Mouse (Mus musculus) left cerebral cortex, adult 18-20 months (tissue): ENCODE measurements around the gene Fut7. TPM values are rescaled to one million over a fixed set of nuclear protein-coding genes. Genes with fewer than 3 reads are reported as not detected.

ENCODE experiments used
- DNase-seq, 2 experiments: peaks; one replicate each; pipeline ENCODE4 v3.0.0; 2021 to 2022; ENCODE audit warnings: low spot score in 2 of 2, mixed read lengths in 1 of 2
- microRNA-seq, 2 experiments: library from miRNA; unstranded; fragments of <30 nt; microRNA quantifications; one replicate each; pipeline ENCODE4 v1.2.0; 2021
- total RNA-seq, 2 experiments: library from RNA; stranded (reverse); gene quantifications; 2 replicates each; pipeline ENCODE4 v1.2.3; 2021

The Fut7 gene
- total RNA-seq, 2 experiments from 2014 or later = 0.21 to 0.56 TPM

GRCm38 (mm10) chr2:25457022-25457896, 34.2 kb downstream of the Fut7 start:
- no peak for DNase-seq

GRCm38 (mm10) chr2:25458911-25459310, 35.8 kb downstream of the Fut7 start:
- DNase-seq = peak in 1 of 2 experiments; percentile 24

GRCm38 (mm10) chr2:25460135-25460534, 37.1 kb downstream of the Fut7 start:
- DNase-seq = peak; percentile 24 to 35

GRCm38 (mm10) chr2:25460551-25461309, 37.7 kb downstream of the Fut7 start, which contains the start of gene Paxx:
Gene Paxx (minus strand): TSS chr2:25461094.
- peak; percentile 89 to 94 for DNase-seq

- no peak for DNase-seq
These were observed 38.3 kb downstream of the Fut7 start for GRCm38 (mm10) chr2:25461407-25461806.

- no peak for DNase-seq
These were observed 40.6 kb downstream of the Fut7 start for GRCm38 (mm10) chr2:25463630-25464029.

- no peak for DNase-seq
These were observed 42.2 kb downstream of the Fut7 start for GRCm38 (mm10) chr2:25465256-25465655.

GRCm38 (mm10) chr2:25465816-25466635, 43.0 kb downstream of the Fut7 start:
- DNase-seq = no peak

- DNase-seq = no peak
These were observed 44.7 kb downstream of the Fut7 start for GRCm38 (mm10) chr2:25467606-25468303.

GRCm38 (mm10) chr2:25468962-25469915, 46.2 kb downstream of the Fut7 start:
- DNase-seq = peak; percentile 36

GRCm38 (mm10) chr2:25469969-25470368, 46.9 kb downstream of the Fut7 start, which contains the start of gene Ptgds:
Gene Ptgds (minus strand): TSS chr2:25470046.
- no peak for DNase-seq

- no peak for DNase-seq
These were observed 49.5 kb downstream of the Fut7 start for GRCm38 (mm10) chr2:25472550-25472949.

Small RNA genes within 50 kb of the gene (microRNA-seq; reads per million reads assigned to microRNA genes)
- 7.2 to 8.5 reads per million in 2 experiments for gene Mir3087

Other genes with a start within 250 kb of the Fut7 start
- 10 to 100 TPM; 19.2 to 23.9 TPM for gene Nrarp, start 242.5 kb upstream of the Fut7 start, total RNA-seq
- gene Tor4a, start 226.4 kb upstream of the Fut7 start, total RNA-seq = 1 to 10 TPM; 2.2 to 2.5 TPM
- 10 to 100 TPM; 62.1 to 68.6 TPM for gene Nelfb, start 211.8 kb upstream of the Fut7 start, total RNA-seq
- gene Stpg3, start 208.6 kb upstream of the Fut7 start, total RNA-seq = under 1 TPM; 0.37 to 0.40 TPM
- gene Fam166a, start 204.5 kb upstream of the Fut7 start, total RNA-seq = not detected
- 100 to 1,000 TPM; 358 to 360 TPM for gene Tubb4b, start 198.6 kb upstream of the Fut7 start, total RNA-seq
- gene Slc34a3, start 188.9 kb upstream of the Fut7 start, total RNA-seq = not detected
- not detected for gene Rnf224, start 186.5 kb upstream of the Fut7 start, total RNA-seq
- gene Rnf208, start 181.0 kb upstream of the Fut7 start, total RNA-seq = 100 to 1,000 TPM; 252 to 262 TPM
- not detected for gene Cysrt1, start 180.8 kb upstream of the Fut7 start, total RNA-seq
- gene AL732309.1, start 176.4 kb upstream of the Fut7 start, total RNA-seq = 1 to 10 TPM; 1.4 to 4.1 TPM
- gene Tmem203, start 167.8 kb upstream of the Fut7 start, total RNA-seq = 10 to 100 TPM; 31.8 to 37.8 TPM
- gene Tprn, start 160.6 kb upstream of the Fut7 start, total RNA-seq = 10 to 100 TPM; 13.7 to 17.9 TPM
- gene Ssna1, start 150.8 kb upstream of the Fut7 start, total RNA-seq = 10 to 100 TPM; 57.6 to 70.5 TPM
- 10 to 100 TPM; 87.1 to 87.2 TPM for gene Anapc2, start 150.8 kb upstream of the Fut7 start, total RNA-seq
- not detected for gene Tmem210, start 135.1 kb upstream of the Fut7 start, total RNA-seq
- not detected for gene Lrrc26, start 133.4 kb upstream of the Fut7 start, total RNA-seq
- 100 to 1,000 TPM; 393 to 402 TPM for gene Grin1, start 104.1 kb upstream of the Fut7 start, total RNA-seq
- gene Man1b1, start 90.9 kb upstream of the Fut7 start, total RNA-seq = 10 to 100 TPM; 62.1 to 62.2 TPM
- gene Dpp7, start 66.9 kb upstream of the Fut7 start, total RNA-seq = 10 to 100 TPM; 30.4 to 38.7 TPM
- 10 to 100 TPM; 17.3 to 21.6 TPM for gene Uap1l1, start 57.6 kb upstream of the Fut7 start, total RNA-seq
- 1 to 10 TPM; 1.4 to 1.8 TPM for gene Sapcd2, start 50.9 kb upstream of the Fut7 start, total RNA-seq
- 10 to 100 TPM; 13.6 to 13.8 TPM for gene Entpd2, start 27.4 kb upstream of the Fut7 start, total RNA-seq
- 100 to 1,000 TPM; 328 to 341 TPM for gene Npdc1, start 23.9 kb upstream of the Fut7 start, total RNA-seq
- gene Abca2, start 5.4 kb downstream of the Fut7 start, total RNA-seq = 100 to 1,000 TPM; 155 to 165 TPM
- gene Clic3, start 33.6 kb downstream of the Fut7 start, total RNA-seq = 1 to 10 TPM in 1 of 2 experiments, not detected in 1; 1.5 TPM
- 10 to 100 TPM; 64.5 to 69.1 TPM for gene Paxx, start 37.8 kb downstream of the Fut7 start, total RNA-seq
- 1,000 to 10,000 TPM; 2,769 to 3,095 TPM for gene Ptgds, start 46.8 kb downstream of the Fut7 start, total RNA-seq
- gene Lcn12, start 70.6 kb downstream of the Fut7 start, total RNA-seq = not detected
- 100 to 1,000 TPM; 105 to 114 TPM for gene Fbxw5, start 77.5 kb downstream of the Fut7 start, total RNA-seq
- gene C8g, start 78.5 kb downstream of the Fut7 start, total RNA-seq = under 1 TPM; 0.52 to 0.74 TPM
- 10 to 100 TPM; 11.6 to 11.9 TPM for gene Traf2, start 123.7 kb downstream of the Fut7 start, total RNA-seq
- gene Edf1, start 134.6 kb downstream of the Fut7 start, total RNA-seq = 100 to 1,000 TPM; 199 to 203 TPM
- 1 to 10 TPM; 1.1 to 1.3 TPM for gene Mamdc4, start 151.6 kb downstream of the Fut7 start, total RNA-seq
- 10 to 100 TPM; 60.3 to 63.0 TPM for gene Phpt1, start 152.0 kb downstream of the Fut7 start, total RNA-seq
- gene Ajm1, start 158.5 kb downstream of the Fut7 start, total RNA-seq = 10 to 100 TPM; 85.6 to 86.3 TPM
- gene Rabl6, start 185.3 kb downstream of the Fut7 start, total RNA-seq = 100 to 1,000 TPM; 146 to 150 TPM
- gene Ccdc183, start 194.4 kb downstream of the Fut7 start, total RNA-seq = not detected
- 10 to 100 TPM; 21.7 to 23.1 TPM for gene Tmem141, start 198.7 kb downstream of the Fut7 start, total RNA-seq
- gene Fcna, start 204.8 kb downstream of the Fut7 start, total RNA-seq = under 1 TPM; 0.66 to 0.79 TPM
- not detected for gene Lcn8, start 229.9 kb downstream of the Fut7 start, total RNA-seq
- gene Lcn5, start 234.7 kb downstream of the Fut7 start, total RNA-seq = not detected